Mouse (Mus musculus): Measurements from ENCODE around the gene Sds.

Gene Sds

GRCm38 (mm10) chr5:120440733-120441132, 35.6 kb upstream of the Sds start:
- DNase-seq (ENCODE audit: low spot score) = peak; percentile 97

- DNase-seq (ENCODE audit: low spot score) = no peak
These were observed 29.0 kb upstream of the Sds start for GRCm38 (mm10) chr5:120447305-120447704.

GRCm38 (mm10) chr5:120454756-120455337, 21.5 kb upstream of the Sds start:
- DNase-seq (ENCODE audit: low spot score) = no peak

GRCm38 (mm10) chr5:120456253-120456652, 20.1 kb upstream of the Sds start:
- DNase-seq (ENCODE audit: low spot score) = no peak

GRCm38 (mm10) chr5:120456841-120457554, 19.3 kb upstream of the Sds start:
- DNase-seq (ENCODE audit: low spot score) = no peak

- DNase-seq (ENCODE audit: low spot score) = peak; percentile 95
These were observed 18.7 kb upstream of the Sds start for GRCm38 (mm10) chr5:120457628-120458027.

GRCm38 (mm10) chr5:120459133-120459532, 17.2 kb upstream of the Sds start:
- no peak for DNase-seq (ENCODE audit: low spot score)

- no peak for DNase-seq (ENCODE audit: low spot score)
These were observed 14.4 kb upstream of the Sds start for GRCm38 (mm10) chr5:120461902-120462301.

- DNase-seq (ENCODE audit: low spot score) = peak; percentile 34
These were observed 12.0 kb upstream of the Sds start for GRCm38 (mm10) chr5:120464321-120464720.

GRCm38 (mm10) chr5:120465062-120465461, 11.3 kb upstream of the Sds start:
- peak; percentile 56 for DNase-seq (ENCODE audit: low spot score)

GRCm38 (mm10) chr5:120465860-120466259, 10.5 kb upstream of the Sds start:
- no peak for DNase-seq (ENCODE audit: low spot score)

GRCm38 (mm10) chr5:120467026-120467425, 9.3 kb upstream of the Sds start:
- peak; percentile 43 for DNase-seq (ENCODE audit: low spot score)

- no peak for DNase-seq (ENCODE audit: low spot score)
These were observed 8.0 kb upstream of the Sds start for GRCm38 (mm10) chr5:120468336-120468735.

- no peak for DNase-seq (ENCODE audit: low spot score)
These were observed 7.5 kb upstream of the Sds start for GRCm38 (mm10) chr5:120468830-120469229.

GRCm38 (mm10) chr5:120471538-120471937, 4.8 kb upstream of the Sds start:
- DNase-seq (ENCODE audit: low spot score) = no peak

- DNase-seq (ENCODE audit: low spot score) = no peak
These were observed 3.6 kb upstream of the Sds start, which contains the start of gene Sdsl for GRCm38 (mm10) chr5:120472770-120473169. Sdsl (minus strand) TSS chr5:120472810.

GRCm38 (mm10) chr5:120473361-120473760, 3.0 kb upstream of the Sds start:
- DNase-seq (ENCODE audit: low spot score) = no peak

- no peak for DNase-seq (ENCODE audit: low spot score)
These were observed 465 bp upstream of the Sds start for GRCm38 (mm10) chr5:120475861-120476260.

- DNase-seq (ENCODE audit: low spot score) = no peak
These were observed 1.7 kb downstream of the Sds start for GRCm38 (mm10) chr5:120477993-120478392.

- DNase-seq (ENCODE audit: low spot score) = no peak
These were observed 3.2 kb downstream of the Sds start for GRCm38 (mm10) chr5:120479538-120479937.

GRCm38 (mm10) chr5:120481205-120481604, 4.9 kb downstream of the Sds start:
- no peak for DNase-seq (ENCODE audit: low spot score)

GRCm38 (mm10) chr5:120483399-120483798, 7.1 kb downstream of the Sds start:
- DNase-seq (ENCODE audit: low spot score) = no peak

- DNase-seq (ENCODE audit: low spot score) = no peak
These were observed 11.5 kb downstream of the Sds start for GRCm38 (mm10) chr5:120487844-120488243.

GRCm38 (mm10) chr5:120490679-120491192, 14.4 kb downstream of the Sds start:
- DNase-seq (ENCODE audit: low spot score) = no peak
